Mouse (Mus musculus): ENCODE results near the gene Cyth1. TPM values are rescaled to one million over a fixed set of nuclear protein-coding genes. Genes with fewer than 3 reads are reported as not detected.

The Cyth1 gene
- total and polyA plus RNA-seq, 3 experiments: 13.2 to 13.6 TPM; not detected in 1

DNA sequence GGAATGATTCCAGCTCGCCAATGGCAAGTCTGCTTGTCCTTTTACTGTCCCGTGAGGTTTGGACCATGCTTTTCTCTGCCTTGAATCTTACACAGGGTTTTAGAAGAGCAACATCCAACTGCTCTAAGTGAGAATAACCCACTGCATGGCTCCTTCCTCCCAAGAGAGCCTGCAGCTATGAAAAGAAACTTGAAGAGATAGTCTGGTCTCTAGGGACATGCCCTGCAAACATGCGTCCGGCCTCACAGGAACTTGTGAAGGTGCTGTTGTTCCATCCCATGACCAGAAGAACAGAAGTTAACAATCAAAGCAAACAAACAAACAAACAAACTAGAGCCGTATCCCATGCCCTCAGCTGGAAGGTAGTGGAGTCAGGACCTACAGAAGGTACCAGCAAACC lies 55.4 kb downstream of the Cyth1 start:
- H3K4me3 ChIP-seq (ENCODE audit: control insufficient read depth in 1 of 2, insufficient read depth in 1 of 2, low read depth in 2 of 2, low read length in 2 of 2): no peak overlapping the region
- no peak overlapping the region for H3K27ac ChIP-seq (ENCODE audit: control insufficient read depth, low read depth, low read length)
- no peak overlapping the region for H3K9ac ChIP-seq (ENCODE audit: control insufficient read depth, low read depth, low read length, poor library complexity, severe bottlenecking)
- H3K27me3 ChIP-seq (ENCODE audit: control insufficient read depth in 1 of 2, insufficient read depth in 2 of 2, low read length in 2 of 2): no peaks in the 10 kb centered on the region
- H3K79me2 ChIP-seq (ENCODE audit: control insufficient read depth, insufficient read depth, low read length, poor library complexity): no peaks in the 10 kb centered on the region; the same call in 1 of the 2 replicates
- H3K4me1 ChIP-seq (ENCODE audit: control insufficient read depth in 1 of 2, insufficient read depth in 2 of 2, low read length in 2 of 2): no peaks in the 10 kb centered on the region
- no peaks in the 10 kb centered on the region for H3K9me3 ChIP-seq (replicated peaks; ENCODE audit: insufficient read depth, low read length)
- H3K36me3 ChIP-seq (ENCODE audit: control insufficient read depth in 1 of 2, insufficient read depth in 2 of 2, low read length in 2 of 2): peaks cover 0 to 2% of the 10 kb centered on the region in 2 experiments; a peak in 1 of 4 replicates
- TF ChIP-seq NELFE (IDR thresholded peaks at IDR 0.05; ENCODE audit: low read depth, low read length) (no peak), POLR2A (IDR thresholded peaks at IDR 0.05; ENCODE audit: control insufficient read depth in 1 of 2, insufficient read depth in 1 of 2, low read depth in 1 of 2, low read length in 2 of 2, poor library complexity in 1 of 2) (no peak), GABPA (IDR thresholded peaks at IDR 0.05; ENCODE audit: low read depth, low read length) (no peak), ELF1 (IDR thresholded peaks at IDR 0.05; ENCODE audit: low read depth, low read length) (no peak), RAD21 (IDR thresholded peaks at IDR 0.05; ENCODE audit: low read depth, low read length) (no peak), MAFK (IDR thresholded peaks at IDR 0.05; ENCODE audit: borderline replicate concordance, low read depth, low read length) (no peak), MAZ (IDR thresholded peaks at IDR 0.05; ENCODE audit: low read depth, low read length) (no peak), USF1 (IDR thresholded peaks at IDR 0.05; ENCODE audit: low read depth, low read length) (no peak), SIN3A (IDR thresholded peaks at IDR 0.05; ENCODE audit: low read length) (no peak), POLR2AphosphoS5 (IDR thresholded peaks at IDR 0.05; ENCODE audit: borderline replicate concordance, low read depth, low read length) (no peak), MEF2A (IDR thresholded peaks at IDR 0.05; ENCODE audit: extremely low read depth, insufficient replicate concordance, low read depth, low read length, poor library complexity, severe bottlenecking) (no peak), ZMIZ1 (IDR thresholded peaks at IDR 0.05; ENCODE audit: low read depth, low read length) (no peak), JUND (IDR thresholded peaks at IDR 0.05; ENCODE audit: low read depth, low read length) (no peak), KAT2A (conservative IDR thresholded peaks at IDR 0.05; ENCODE audit: low read depth, low read length) (no peak), TBP (IDR thresholded peaks at IDR 0.05; ENCODE audit: low read depth, low read length) (no peak), BHLHE40 (IDR thresholded peaks at IDR 0.05; ENCODE audit: borderline replicate concordance, low read depth, low read length) (no peak)
- no peak for DNase-seq (ENCODE audit: low read depth, low spot score)

DNA sequence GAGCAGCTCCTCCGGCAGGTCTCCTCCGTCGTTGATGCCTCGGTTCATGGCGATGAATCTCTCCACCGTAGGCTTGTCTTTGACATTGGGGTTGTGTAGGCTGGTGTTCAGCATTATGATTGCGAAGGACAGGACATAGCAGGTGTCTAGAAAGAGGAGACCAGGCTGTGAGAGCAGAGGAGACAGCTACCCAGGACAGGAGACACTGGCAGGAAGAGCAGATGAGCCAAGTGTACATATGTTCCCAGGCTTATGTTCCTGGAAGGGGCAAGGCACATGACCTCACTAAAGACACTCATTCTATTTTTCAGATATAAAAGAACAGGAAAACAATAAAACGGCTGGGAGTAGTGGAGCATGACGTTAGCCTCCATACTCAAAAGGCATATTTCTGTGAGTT lies 65.6 kb downstream of the Cyth1 start:
- Histone ChIP-seq H3K4me3 (ENCODE audit: control insufficient read depth in 1 of 2, insufficient read depth in 1 of 2, low read depth in 2 of 2, low read length in 2 of 2) (no peak overlapping the region), H3K27me3 (ENCODE audit: control insufficient read depth in 1 of 2, insufficient read depth in 2 of 2, low read length in 2 of 2) (no peaks in the 10 kb centered on the region)

More for the DNA sequence above, 65.6 kb downstream of the Cyth1 start:
- Histone ChIP-seq H3K36me3 (ENCODE audit: control insufficient read depth in 1 of 2, insufficient read depth in 2 of 2, low read length in 2 of 2) (peaks cover 0 to 12% of the 10 kb centered on the region in 2 experiments; a peak in 1 of 4 replicates), H3K4me1 (ENCODE audit: control insufficient read depth in 1 of 2, insufficient read depth in 2 of 2, low read length in 2 of 2) (no peaks in the 10 kb centered on the region), H3K9me3 (replicated peaks; ENCODE audit: insufficient read depth, low read length) (no peaks in the 10 kb centered on the region), H3K9ac (ENCODE audit: control insufficient read depth, low read depth, low read length, poor library complexity, severe bottlenecking) (no peak overlapping the region), H3K79me2 (ENCODE audit: control insufficient read depth, insufficient read depth, low read length, poor library complexity) (no peaks in the 10 kb centered on the region), H3K27ac (ENCODE audit: control insufficient read depth, low read depth, low read length) (no peak overlapping the region)
- TF ChIP-seq ELF1 (IDR thresholded peaks at IDR 0.05; ENCODE audit: low read depth, low read length): no peak
- TF ChIP-seq NRF1 (IDR thresholded peaks at IDR 0.05; ENCODE audit: insufficient read depth, low read depth, low read length, poor library complexity, severe bottlenecking): no peak
- TF ChIP-seq MAFK (IDR thresholded peaks at IDR 0.05; ENCODE audit: borderline replicate concordance, low read depth, low read length): no peak
- TF ChIP-seq GABPA (IDR thresholded peaks at IDR 0.05; ENCODE audit: low read depth, low read length): no peak
- no peak for TF ChIP-seq ZNF384 (IDR thresholded peaks at IDR 0.05; ENCODE audit: low read depth, low read length)
- TF ChIP-seq JUND (IDR thresholded peaks at IDR 0.05; ENCODE audit: low read depth, low read length): no peak
- TF ChIP-seq MYC (IDR thresholded peaks at IDR 0.05; ENCODE audit: low read depth, low read length): no peak
- no peak for TF ChIP-seq GATA1 (IDR thresholded peaks at IDR 0.05; ENCODE audit: low read depth, low read length)
- DNase-seq (ENCODE audit: low read depth, low spot score): no peak

All from MEL (cell line).